In genomic region chr6:89249303-89249702, GRCm38 (mm10) we compare ENCODE assay signal across 22 mouse cellular contexts.
DNase-seq lines count a peak whose midpoint lies in the region; ATAC-seq lines count a peak whose summit lies in the region.
"Had no signal": no experiment of that assay in that cellular context is flagged by ENCODE, and none has a peak within 500 bp of the region (broad histone marks: within the 10 kb centered on the region; RNA-seq: fewer than 3 reads in every experiment).

No protein-coding gene starts in this region.

- no peak for DNase-seq in frontal cortex, postnatal 25 days (ENCODE audit: low spot score in 2 of 2)
- peak; percentile 40 to 57 for DNase-seq in left cerebral cortex, adult 18-20 months (ENCODE audit: low spot score in 2 of 2)
- DNase-seq in left cerebral cortex, adult 11 months (ENCODE audit: low spot score): no peak
- peak; percentile 66 for DNase-seq in right cerebral cortex, adult 18-20 months
- DNase-seq in right cerebral cortex, postnatal 25 days: no peak
- DNase-seq: adrenal gland, postnatal 10 days; adrenal gland, postnatal 36 days; B cell, adult 2 months; cerebellum, adult 11 months; cerebellum, adult 9-11 months; gastrocnemius, adult 2 months; gastrocnemius, postnatal 14 days; heart, adult 18-20 months; heart, postnatal 10 days; heart, postnatal 36 days had no signal

- peak; percentile 74 for ATAC-seq in frontal cortex, adult (ENCODE audit: low TSS enrichment)
- ATAC-seq: forebrain, embryonic 13.5 days; forebrain, embryonic 16.5 days; hindbrain, postnatal 0 days; inflammation-experienced regulatory T-cells, adult 6 months; intestine, postnatal 0 days; Patski had no signal

Comparison
In these comparisons a context has a peak if more than half of its experiments do, and no peak if none do; other contexts are left out.
1. DNase-seq: peak in left cerebral cortex, adult 18-20 months (2 of 2) and right cerebral cortex, adult 18-20 months (single experiment); none in frontal cortex, postnatal 25 days (0 of 2), left cerebral cortex, adult 11 months (single experiment) and right cerebral cortex, postnatal 25 days (single experiment).